Mouse (Mus musculus) activated CD4-positive, CD25-positive, alpha-beta regulatory T cell, adult 9 weeks (primary cell): ENCODE measurements around the gene Dok4. TPM values are rescaled to one million over a fixed set of nuclear protein-coding genes. Genes with fewer than 3 reads are reported as not detected.

Source experiments
- polyA plus RNA-seq: library from polyadenylated mRNA; unstranded; fragments of 100-300 nt; shearing (Covaris generic); gene quantifications from one replicate; pipeline ENCODE4 v1.2.1, GENCODE M21; 2017

Gene Dok4
- 1.5 TPM for polyA plus RNA-seq

GRCm38 (mm10) chr8:94876197-94876730 lies at the start of gene Dok4:
TSS of gene Dok4 (minus strand) at chr8:94876330.

GRCm38 (mm10) chr8:94923405-94923804 lies 47.3 kb upstream of the Dok4 start, which contains the start of gene Adgrg5:
TSS of gene Adgrg5 (plus strand) at chr8:94923694.

GRCm38 (mm10) chr8:94917851-94918495 lies 41.8 kb upstream of the Dok4 start, which contains the start of gene Ccdc102a:
TSS of gene Ccdc102a (minus strand) at chr8:94918098.

GRCm38 (mm10) chr8:94857346-94858173 lies 18.6 kb downstream of the Dok4 start, which contains the start of gene Polr2c:
TSS of gene Polr2c (plus strand) at chr8:94857450.

GRCm38 (mm10) chr8:94837662-94838574 lies 38.2 kb downstream of the Dok4 start, which contains the start of the genes Coq9 and Ciapin1:
TSS of gene Coq9 (plus strand) at chr8:94838321.
TSS of gene Ciapin1 (minus strand) at chr8:94838358.

Other genes with a start within 250 kb of the Dok4 start
- gene Arl2bp, start 209.7 kb downstream of the Dok4 start, polyA plus RNA-seq = 29.8 TPM
- not detected for gene Pllp, start 180.1 kb downstream of the Dok4 start, polyA plus RNA-seq
- gene Ccl22, start 130.7 kb downstream of the Dok4 start, polyA plus RNA-seq = 0.26 TPM
- not detected for gene Cx3cl1, start 104.3 kb downstream of the Dok4 start, polyA plus RNA-seq
- not detected for gene Ccl17, start 65.9 kb downstream of the Dok4 start, polyA plus RNA-seq
- 70.9 TPM for gene Coq9, start 38.0 kb downstream of the Dok4 start, polyA plus RNA-seq
- 88.6 TPM for gene Ciapin1, start 38.0 kb downstream of the Dok4 start, polyA plus RNA-seq
- 119 TPM for gene Polr2c, start 18.9 kb downstream of the Dok4 start, polyA plus RNA-seq
- gene Ccdc102a, start 41.8 kb upstream of the Dok4 start, polyA plus RNA-seq = 0.16 TPM
- 0.29 TPM for gene Adgrg5, start 47.4 kb upstream of the Dok4 start, polyA plus RNA-seq
- gene Adgrg1, start 98.4 kb upstream of the Dok4 start, polyA plus RNA-seq = 5.0 TPM
- gene Adgrg3, start 141.4 kb upstream of the Dok4 start, polyA plus RNA-seq = not detected
- not detected for gene Drc7, start 178.8 kb upstream of the Dok4 start, polyA plus RNA-seq
- 23.1 TPM for gene Katnb1, start 204.9 kb upstream of the Dok4 start, polyA plus RNA-seq